Mouse (Mus musculus): ENCODE data around the gene Traf5. TPM values are rescaled to one million over a fixed set of nuclear protein-coding genes. Genes with fewer than 3 reads are reported as not detected.

Traf5 gene
- polyA plus RNA-seq, 1 experiment from 2014 or later: 9.9 TPM

DNA sequence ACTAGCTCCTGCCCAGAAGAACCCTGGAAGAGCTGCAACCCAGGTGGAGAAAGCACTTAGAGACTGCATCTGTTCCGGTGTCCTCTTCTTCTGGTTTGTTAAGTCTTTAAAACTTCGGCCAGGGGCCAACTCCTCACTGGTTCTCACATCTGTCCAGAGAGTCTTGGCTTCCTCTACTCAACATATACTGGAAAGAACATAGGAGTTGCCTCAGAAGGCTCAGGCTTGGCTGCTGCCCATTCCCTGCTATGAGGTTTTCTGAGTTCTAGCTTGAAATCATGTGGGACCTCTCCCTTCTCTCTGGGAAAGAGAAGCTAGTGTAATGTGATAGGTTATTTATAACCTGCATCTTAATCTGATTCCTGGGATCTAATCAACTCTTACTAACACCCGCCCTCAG lies 2.1 kb downstream of the Traf5 start:
- no peaks in the 10 kb centered on the region for H3K9me3 ChIP-seq (replicated peaks)
- no peak for ATAC-seq
- peak overlapping the region; percentile 97 for H3K4me2 ChIP-seq
- H3K36me3 ChIP-seq: peaks cover 8% of the 10 kb centered on the region; the same call in 1 of the 2 replicates
- peak overlapping the region; percentile 91; the same call in 1 of the 2 replicates for H3K9ac ChIP-seq
- peaks cover 3% of the 10 kb centered on the region; the same call in 1 of the 2 replicates for H3K27me3 ChIP-seq (replicated peaks)
- H3K4me1 ChIP-seq: peaks cover 45% of the 10 kb centered on the region
- WGBS (ENCODE audit: insufficient replicate concordance): 81% methylated on average over 3 of the region's 3 CpGs
- no peak overlapping the region for H3K4me3 ChIP-seq
- peak overlapping the region; percentile 91; the same call in 1 of the 2 replicates for H3K27ac ChIP-seq

DNA sequence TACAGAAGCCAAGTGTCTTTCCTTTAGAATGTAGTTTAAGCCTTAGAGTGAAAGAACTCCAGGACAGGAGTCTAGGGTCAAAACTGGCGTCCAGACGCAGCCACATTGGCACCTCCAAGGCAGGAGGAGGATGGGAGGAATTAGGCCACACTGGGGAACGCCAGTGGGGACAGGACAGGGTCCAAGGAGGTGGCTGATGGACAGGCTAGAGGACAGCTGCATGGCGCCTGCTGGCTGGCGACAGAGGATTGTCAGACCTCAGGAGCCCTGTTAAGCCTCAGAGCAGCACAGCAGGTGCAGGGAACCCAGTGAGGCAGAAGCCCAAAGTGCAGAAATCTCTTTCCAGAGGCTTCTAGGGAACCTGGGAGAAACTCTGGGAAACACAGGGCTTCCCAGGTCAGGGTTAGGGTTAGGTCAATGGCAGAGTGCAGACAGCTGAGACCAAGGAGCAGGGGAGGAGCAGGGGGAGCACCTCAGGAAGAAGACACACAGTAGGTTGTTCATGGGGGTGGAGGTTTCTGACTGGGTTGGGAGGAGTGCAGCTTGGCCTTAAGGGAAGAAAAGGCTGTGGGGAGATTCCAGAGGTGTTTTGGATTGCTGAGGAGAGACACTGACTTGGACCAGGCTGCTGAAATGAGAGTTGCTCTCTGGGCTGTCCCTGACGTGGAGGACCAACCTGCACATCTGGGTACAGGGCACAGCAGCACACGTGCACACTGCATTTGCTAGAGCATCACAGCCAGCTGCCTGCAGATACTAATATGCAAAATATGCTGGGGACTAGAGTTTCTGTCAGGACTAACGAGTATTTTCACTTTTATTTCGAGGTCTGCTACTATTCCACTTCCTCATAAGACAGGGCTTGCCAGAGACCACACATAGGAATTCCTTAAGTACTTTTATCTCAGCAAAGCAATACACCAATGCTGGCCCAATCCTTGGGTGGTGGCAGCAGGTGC lies 2.9 kb downstream of the Traf5 start:
- Histone ChIP-seq H3K4me3 (no peak overlapping the region), H3K4me1 (peaks cover 45% of the 10 kb centered on the region), H3K9me3 (replicated peaks) (no peaks in the 10 kb centered on the region), H3K27ac (no peak overlapping the region), H3K36me3 (peaks cover 8% of the 10 kb centered on the region; the same call in 1 of the 2 replicates), H3K9ac (no peak overlapping the region), H3K27me3 (replicated peaks) (peaks cover 3% of the 10 kb centered on the region; the same call in 1 of the 2 replicates), H3K4me2 (no peak overlapping the region)
- ATAC-seq: no peak
- whole genome bisulfite sequencing (ENCODE audit: insufficient replicate concordance): 67% methylated on average over 9 of the region's 9 CpGs

GRCm38 (mm10) chr1:192088011-192088410 lies 4.3 kb downstream of the Traf5 start:
- H3K4me1 ChIP-seq: peaks cover 43% of the 10 kb centered on the region
- H3K27me3 ChIP-seq (replicated peaks): peaks cover 3% of the 10 kb centered on the region; the same call in 1 of the 2 replicates
- H3K27ac ChIP-seq: no peak overlapping the region
- H3K36me3 ChIP-seq: peaks cover 11% of the 10 kb centered on the region
- 73% methylated on average over 4 of the region's 4 CpGs for whole genome bisulfite sequencing (ENCODE audit: insufficient replicate concordance)
- H3K9me3 ChIP-seq (replicated peaks): no peaks in the 10 kb centered on the region
- H3K4me2 ChIP-seq: no peak overlapping the region
- no peak overlapping the region for H3K4me3 ChIP-seq
- H3K9ac ChIP-seq: no peak overlapping the region
- ATAC-seq: no peak

- H3K4me2 ChIP-seq: no peak overlapping the region
- peaks cover 39% of the 10 kb centered on the region for H3K4me1 ChIP-seq
- peaks cover 17% of the 10 kb centered on the region for H3K36me3 ChIP-seq
- 0 out of 2 replicates have a peak, but pooled peaks cover 3% of the 10 kb centered on the region for H3K27me3 ChIP-seq (replicated peaks)
- no peak for ATAC-seq
- no peak overlapping the region for H3K4me3 ChIP-seq
- H3K27ac ChIP-seq: no peak overlapping the region
- H3K9ac ChIP-seq: no peak overlapping the region
- H3K9me3 ChIP-seq (replicated peaks): peaks cover 2% of the 10 kb centered on the region
- 67% methylated on average over 4 of the region's 4 CpGs for WGBS (ENCODE audit: insufficient replicate concordance)
These were observed 5.3 kb downstream of the Traf5 start for GRCm38 (mm10) chr1:192087098-192087497.

- WGBS (ENCODE audit: insufficient replicate concordance): 80% methylated on average over 12 of the region's 12 CpGs
- ATAC-seq: no peak
- H3K4me1 ChIP-seq: peaks cover 33% of the 10 kb centered on the region
- 0 out of 2 replicates have a peak, but pooled peaks cover 3% of the 10 kb centered on the region for H3K27me3 ChIP-seq (replicated peaks)
- H3K4me3 ChIP-seq: no peak overlapping the region
- H3K27ac ChIP-seq: no peak overlapping the region
- no peak overlapping the region for H3K4me2 ChIP-seq
- H3K9me3 ChIP-seq (replicated peaks): peaks cover 9% of the 10 kb centered on the region
- no peak overlapping the region for H3K9ac ChIP-seq
- H3K36me3 ChIP-seq: peaks cover 23% of the 10 kb centered on the region
These were observed 5.9 kb downstream of the Traf5 start for GRCm38 (mm10) chr1:192086279-192087037.

DNA sequence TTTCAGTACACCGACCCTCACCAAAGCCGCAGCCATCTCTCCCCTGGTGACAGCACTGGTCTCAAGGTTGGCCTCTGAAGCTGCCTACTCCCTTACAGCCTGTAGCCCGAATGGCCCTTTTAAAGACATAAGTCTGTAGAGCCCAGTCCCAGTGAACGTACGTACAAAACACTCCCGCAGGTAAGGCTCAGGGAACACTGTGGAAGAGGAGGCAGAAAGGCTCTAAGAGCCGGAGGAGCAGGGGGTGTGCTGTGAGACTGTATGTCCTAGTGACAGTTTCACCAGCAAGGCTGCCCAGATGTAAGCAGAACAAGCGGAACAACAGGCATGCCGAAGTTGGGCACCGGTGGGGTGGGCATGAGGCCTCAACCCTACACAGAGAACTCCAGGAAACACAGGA lies 7.1 kb downstream of the Traf5 start:
- Histone ChIP-seq H3K9ac (no peak overlapping the region), H3K4me3 (no peak overlapping the region), H3K27me3 (replicated peaks) (0 out of 2 replicates have a peak, but pooled peaks cover 3% of the 10 kb centered on the region), H3K4me1 (peaks cover 21% of the 10 kb centered on the region), H3K27ac (no peak overlapping the region), H3K4me2 (no peak overlapping the region), H3K9me3 (replicated peaks) (peaks cover 17% of the 10 kb centered on the region), H3K36me3 (peaks cover 34% of the 10 kb centered on the region)
- ATAC-seq: no peak
- 82% methylated on average over 10 of the region's 10 CpGs for WGBS (ENCODE audit: insufficient replicate concordance)

DNA sequence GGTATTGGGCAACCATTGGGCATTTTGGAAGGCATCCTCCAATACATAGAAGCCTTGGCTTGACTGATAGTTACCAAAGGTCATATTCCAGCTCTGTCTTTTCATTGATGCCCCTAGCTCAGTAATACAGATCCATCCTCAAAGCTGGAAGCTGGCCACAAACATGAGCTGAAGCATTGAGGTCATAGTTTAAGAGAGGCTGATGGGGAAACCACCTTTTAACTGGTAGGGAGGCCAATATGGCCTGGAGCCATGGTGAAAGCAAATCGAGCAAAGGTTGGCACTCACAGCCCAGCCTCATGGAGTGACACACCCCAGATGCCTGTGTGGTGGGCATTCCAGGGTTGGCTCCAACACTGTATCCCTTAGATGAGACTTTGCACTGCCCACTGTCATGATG lies 9.7 kb downstream of the Traf5 start:
- H3K4me3 ChIP-seq: no peak overlapping the region
- peaks cover 17% of the 10 kb centered on the region for H3K9me3 ChIP-seq (replicated peaks)
- H3K4me1 ChIP-seq: peaks cover 30% of the 10 kb centered on the region
- ATAC-seq: no peak
- H3K36me3 ChIP-seq: peaks cover 27% of the 10 kb centered on the region
- WGBS (ENCODE audit: insufficient replicate concordance): 83% methylated on average over 1 of the region's 1 CpGs
- no peak overlapping the region for H3K9ac ChIP-seq
- no peak overlapping the region for H3K27ac ChIP-seq
- H3K27me3 ChIP-seq (replicated peaks): no peaks in the 10 kb centered on the region
- no peak overlapping the region for H3K4me2 ChIP-seq

- no peak overlapping the region for H3K4me3 ChIP-seq
- no peak for ATAC-seq
- no peak overlapping the region for H3K9ac ChIP-seq
- no peak overlapping the region for H3K4me2 ChIP-seq
- H3K27ac ChIP-seq: no peak overlapping the region
- H3K4me1 ChIP-seq: peaks cover 31% of the 10 kb centered on the region
- 73% methylated on average over 2 of the region's 2 CpGs for WGBS (ENCODE audit: insufficient replicate concordance)
- H3K36me3 ChIP-seq: peaks cover 27% of the 10 kb centered on the region
- H3K9me3 ChIP-seq (replicated peaks): peaks cover 17% of the 10 kb centered on the region
- H3K27me3 ChIP-seq (replicated peaks): no peaks in the 10 kb centered on the region
These were observed 11.2 kb downstream of the Traf5 start for GRCm38 (mm10) chr1:192081129-192081528.

- Histone ChIP-seq H3K36me3 (peaks cover 26% of the 10 kb centered on the region), H3K4me2 (no peak overlapping the region), H3K27me3 (replicated peaks) (no peaks in the 10 kb centered on the region), H3K27ac (no peak overlapping the region), H3K9me3 (replicated peaks) (peaks cover 17% of the 10 kb centered on the region), H3K4me1 (peaks cover 44% of the 10 kb centered on the region), H3K9ac (no peak overlapping the region), H3K4me3 (no peak overlapping the region)
- WGBS (ENCODE audit: insufficient replicate concordance): 54% methylated on average over 1 of the region's 1 CpGs
- ATAC-seq: no peak
These were observed 13.2 kb downstream of the Traf5 start for GRCm38 (mm10) chr1:192079121-192079520.

DNA sequence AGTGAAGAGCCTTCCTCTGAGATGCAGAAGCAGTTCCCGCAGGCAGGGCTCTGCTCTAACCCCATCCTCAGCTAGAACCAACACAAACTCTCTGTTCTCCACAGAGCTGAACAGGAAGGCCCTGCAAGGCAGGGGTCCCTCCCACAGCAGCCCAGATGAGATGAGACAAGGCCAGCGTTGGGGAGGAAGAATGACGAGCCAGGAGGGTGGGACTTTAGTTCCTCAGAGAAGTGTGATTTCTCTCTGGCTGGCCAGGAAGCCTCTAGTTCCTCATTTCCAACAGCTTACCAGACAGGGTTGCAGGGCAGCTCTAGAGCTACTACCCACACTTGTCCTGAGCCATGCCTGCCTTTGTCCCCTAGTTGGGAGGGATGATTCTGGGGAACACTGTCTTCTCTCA lies 14.0 kb downstream of the Traf5 start:
- Histone ChIP-seq H3K27ac (peak overlapping the region; percentile 30; the same call in 1 of the 2 replicates), H3K36me3 (peaks cover 25% of the 10 kb centered on the region), H3K4me1 (peaks cover 44% of the 10 kb centered on the region), H3K4me2 (no peak overlapping the region), H3K4me3 (no peak overlapping the region), H3K27me3 (replicated peaks) (no peaks in the 10 kb centered on the region), H3K9ac (no peak overlapping the region), H3K9me3 (replicated peaks) (peaks cover 17% of the 10 kb centered on the region)
- 8% methylated on average over 3 of the region's 3 CpGs for WGBS (ENCODE audit: insufficient replicate concordance)
- peak; percentile 51; the same call in 1 of the 2 replicates for ATAC-seq

GRCm38 (mm10) chr1:192076796-192077535 lies 15.4 kb downstream of the Traf5 start:
- no peaks in the 10 kb centered on the region for H3K27me3 ChIP-seq (replicated peaks)
- no peak overlapping the region for H3K4me2 ChIP-seq
- H3K9ac ChIP-seq: no peak overlapping the region
- H3K36me3 ChIP-seq: peaks cover 17% of the 10 kb centered on the region
- H3K4me1 ChIP-seq: peaks cover 44% of the 10 kb centered on the region
- H3K4me3 ChIP-seq: no peak overlapping the region
- ATAC-seq: no peak
- peaks cover 13% of the 10 kb centered on the region for H3K9me3 ChIP-seq (replicated peaks)
- no peak overlapping the region for H3K27ac ChIP-seq

All from liver, embryonic 12.5 days (tissue).